Mouse (Mus musculus): ENCODE results near the gene Btbd35f12. TPM values are rescaled to one million over a fixed set of nuclear protein-coding genes. Genes with fewer than 3 reads are reported as not detected.

Gene Btbd35f12
- polyA plus RNA-seq (2012; rRNA removed) = not detected in 2 replicates

GRCm38 (mm10) chrX:33313079-33313478 lies at the start of gene Btbd35f12:
Btbd35f12 (plus strand) TSS chrX:33313379.

Other genes with a start within 250 kb of the Btbd35f12 start
- gene Spin2-ps6, start 78.5 kb upstream of the Btbd35f12 start, polyA plus RNA-seq (2012; rRNA removed) = not detected in 2 replicates